Mouse (Mus musculus) layer of hippocampus, adult 9-10 months (tissue): Measurements from ENCODE around the gene Zfpm1.

ENCODE experiments used
- DNase-seq: peaks from one replicate; pipeline ENCODE4 v3.0.0; 2022; ENCODE audit warnings: low spot score

Zfpm1 gene

DNA sequence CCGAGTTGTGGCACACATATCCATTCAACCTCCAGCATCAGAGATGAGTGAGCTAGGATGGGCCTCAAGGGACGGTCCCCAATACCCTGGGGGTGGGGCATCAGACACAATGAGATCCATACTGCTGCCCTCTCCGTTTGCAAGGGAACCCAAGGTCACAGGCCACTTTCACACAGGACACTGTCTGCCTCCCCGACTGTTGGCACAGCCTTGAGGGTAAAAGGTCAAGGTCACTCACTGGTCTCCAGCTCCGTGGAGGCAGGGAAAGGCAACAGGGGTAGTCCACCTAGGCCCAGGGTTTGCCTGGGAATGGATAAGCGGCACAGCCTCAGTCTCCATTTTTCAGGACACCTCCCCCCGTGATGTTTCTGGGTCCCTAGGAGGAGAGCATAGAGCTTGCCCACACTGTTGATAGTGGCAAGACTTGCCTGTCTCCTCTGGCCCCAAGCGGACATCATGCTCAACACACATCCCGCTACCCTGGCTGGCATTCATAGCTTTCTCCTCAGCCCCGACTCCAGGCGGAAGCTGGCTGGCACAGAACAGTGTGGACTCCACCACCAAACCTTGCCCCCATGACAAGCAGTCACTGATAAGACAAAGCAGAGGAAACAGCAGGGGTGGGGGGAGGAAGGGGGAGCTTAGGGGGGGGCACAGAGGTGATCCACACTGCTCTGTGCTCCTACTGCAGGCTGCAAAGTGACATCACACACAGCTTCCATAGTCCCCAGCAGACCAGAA lies 7.1 kb upstream of the Zfpm1 start:
- no peak for DNase-seq

DNA sequence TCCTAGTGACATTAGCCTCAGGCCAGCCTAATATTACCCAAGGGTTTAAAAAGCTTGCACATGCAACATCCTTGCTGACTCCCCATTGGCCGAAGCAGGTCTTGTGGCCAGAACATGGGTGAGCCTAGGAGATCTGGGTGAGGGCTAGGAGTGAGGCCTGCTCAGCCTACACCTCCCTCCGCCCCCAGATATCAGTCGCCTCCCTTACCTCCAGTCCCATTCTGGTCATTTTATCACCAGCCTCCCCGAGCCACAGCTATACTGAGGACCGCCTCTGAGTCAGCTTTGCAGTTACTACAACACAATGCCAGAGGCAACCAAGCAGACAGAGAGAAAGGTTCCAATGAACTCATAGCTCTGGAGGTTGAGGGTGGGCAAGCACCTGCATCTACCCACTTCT lies 5.6 kb upstream of the Zfpm1 start:
- no peak for DNase-seq

DNA sequence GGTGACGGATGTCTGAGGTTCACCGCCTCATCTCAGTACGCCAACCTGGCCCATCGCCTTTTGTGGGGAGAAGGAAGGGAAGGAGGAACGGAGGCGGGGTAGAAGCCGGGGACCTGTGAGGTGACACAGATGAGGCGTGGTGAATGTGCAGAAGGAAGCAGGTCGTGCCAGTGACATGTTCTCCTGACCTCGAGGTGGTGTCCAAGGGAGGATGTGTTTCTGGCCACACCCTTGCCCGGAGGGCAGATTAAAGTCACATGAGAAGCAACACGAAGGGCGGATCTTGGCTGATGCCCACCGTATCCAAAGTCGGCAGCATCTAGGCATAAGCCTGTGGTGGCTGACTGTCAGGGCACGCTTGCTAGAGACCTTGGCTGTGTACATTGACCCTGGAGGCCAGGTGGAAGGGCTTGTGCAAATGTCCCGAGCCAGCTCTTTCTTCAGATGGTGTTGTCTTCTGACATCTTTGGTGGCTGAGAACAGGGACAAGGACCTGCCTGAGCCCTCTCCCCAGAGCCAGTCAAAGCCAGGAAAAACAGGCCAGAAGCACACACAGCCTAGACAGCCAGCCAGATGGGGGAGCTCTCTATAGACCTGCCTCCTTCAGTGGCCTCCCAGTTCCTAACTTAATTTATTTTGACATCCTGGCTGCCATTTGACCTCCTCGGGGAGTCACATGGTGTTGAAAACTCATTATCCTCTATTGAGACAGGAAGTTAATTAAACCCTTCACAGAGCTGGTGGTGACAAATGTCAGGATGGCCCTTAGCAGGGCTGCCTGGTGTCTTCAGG lies 4.5 kb upstream of the Zfpm1 start:
- no peak for DNase-seq

- DNase-seq = no peak
Observed at GRCm38 (mm10) chr8:122280156-122280555, 1.8 kb upstream of the Zfpm1 start.

GRCm38 (mm10) chr8:122280588-122281316 lies 1.2 kb upstream of the Zfpm1 start:
- DNase-seq = no peak

DNA sequence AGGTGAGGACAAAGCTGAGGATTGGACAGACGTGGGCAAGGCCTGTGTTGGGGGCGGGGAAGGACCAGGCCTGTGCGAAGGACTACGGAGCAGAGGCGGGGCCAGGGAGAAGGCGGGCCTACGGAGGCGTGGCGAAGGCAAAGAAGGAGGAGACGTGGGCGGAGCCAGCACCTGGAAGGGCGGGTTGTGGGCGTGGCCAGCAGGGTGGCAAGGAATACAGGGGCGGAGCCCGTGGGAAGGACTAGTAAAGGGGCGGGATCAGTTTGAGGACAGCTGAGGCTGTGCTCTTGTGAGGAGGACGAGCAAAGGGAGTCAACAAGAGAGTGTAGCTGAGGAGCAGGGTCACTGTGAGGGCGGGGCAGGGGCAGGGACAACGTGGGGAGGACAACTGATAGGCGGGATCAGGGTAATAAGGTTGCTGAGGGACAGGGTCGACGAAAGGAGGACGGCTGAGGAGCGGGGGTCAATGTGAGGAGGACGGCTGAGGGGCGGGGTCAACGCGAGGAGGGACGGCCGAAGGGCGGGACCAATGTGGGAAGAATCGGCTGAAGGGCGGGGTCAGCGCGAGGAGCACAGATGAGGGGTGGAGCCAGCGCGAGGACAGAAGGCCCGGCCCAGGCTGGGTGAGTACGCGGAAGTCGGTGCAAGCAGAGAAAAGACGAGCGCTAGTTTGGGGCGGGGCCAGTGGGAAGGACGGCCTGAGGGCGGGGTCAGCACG lies 465 bp upstream of the Zfpm1 start:
- DNase-seq = peak; percentile 97

DNA sequence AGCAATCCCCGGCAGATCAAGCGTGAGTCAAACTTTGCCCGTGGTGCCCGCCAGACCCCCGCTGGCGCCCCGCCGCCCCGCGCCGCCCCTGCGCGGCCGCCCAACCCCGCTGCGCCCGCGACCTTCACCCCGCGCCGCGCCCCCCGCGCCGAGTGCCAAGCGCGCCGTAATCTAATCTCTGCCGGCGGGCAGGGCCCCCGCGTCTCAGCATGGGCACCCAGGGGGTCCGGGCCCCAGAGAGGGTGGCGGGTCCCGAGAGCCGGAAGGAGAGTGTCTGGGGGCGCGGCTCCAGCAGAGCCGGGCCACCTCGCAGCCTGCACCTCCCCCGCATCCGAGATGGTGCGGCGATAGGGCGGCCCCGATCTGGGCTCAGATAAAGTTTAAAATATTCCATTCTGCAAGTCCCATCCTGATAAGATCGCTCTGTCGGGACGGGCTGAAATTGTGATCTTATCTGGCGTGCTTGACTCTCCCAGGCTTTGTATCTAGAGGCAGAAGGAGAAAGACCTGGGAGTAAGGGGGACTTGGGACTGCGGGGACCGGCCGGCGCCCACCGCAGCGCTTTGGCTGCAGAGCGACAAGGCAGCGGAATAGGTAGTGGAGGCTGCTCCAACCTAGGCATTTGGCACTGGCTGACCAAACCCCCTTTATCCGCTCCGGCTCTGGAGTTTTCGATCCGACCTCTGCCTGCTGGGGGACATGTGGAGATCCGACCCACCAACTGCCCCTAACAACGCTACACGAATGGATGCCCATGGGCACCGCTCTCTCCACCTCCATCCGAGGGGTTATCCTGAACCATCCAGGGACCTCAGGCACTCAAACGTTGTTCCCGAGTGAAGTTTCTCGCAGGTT lies 787 bp downstream of the Zfpm1 start:
- no peak for DNase-seq

- no peak for DNase-seq
Observed at GRCm38 (mm10) chr8:122283356-122284202, 1.6 kb downstream of the Zfpm1 start.

DNA sequence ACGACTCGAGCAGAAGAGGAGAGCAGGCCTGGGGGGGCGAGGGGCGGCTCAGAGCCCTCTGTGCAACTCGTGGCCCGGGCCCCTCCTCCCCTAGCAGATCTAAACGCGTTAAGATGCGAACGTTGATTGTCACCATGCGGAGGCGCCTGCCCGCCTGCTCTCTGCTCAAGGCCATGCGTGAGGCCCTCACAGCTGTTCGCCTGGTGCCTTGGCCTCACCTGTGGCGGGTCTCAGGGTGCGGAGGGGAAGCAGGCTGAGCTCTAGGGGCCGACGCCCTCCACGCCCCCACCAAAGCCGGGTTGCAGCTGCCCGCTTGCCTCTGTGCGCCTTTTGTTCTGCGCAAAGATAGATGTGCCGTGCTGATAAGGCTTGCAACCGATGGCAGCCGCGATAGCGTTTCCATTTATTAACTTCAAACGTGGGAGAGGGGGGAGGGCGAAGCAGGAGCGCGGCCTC lies 2.3 kb downstream of the Zfpm1 start:
- no peak for DNase-seq

GRCm38 (mm10) chr8:122284659-122285261 lies 2.8 kb downstream of the Zfpm1 start:
- DNase-seq = no peak

GRCm38 (mm10) chr8:122285727-122286126 lies 3.8 kb downstream of the Zfpm1 start:
- no peak for DNase-seq

DNA sequence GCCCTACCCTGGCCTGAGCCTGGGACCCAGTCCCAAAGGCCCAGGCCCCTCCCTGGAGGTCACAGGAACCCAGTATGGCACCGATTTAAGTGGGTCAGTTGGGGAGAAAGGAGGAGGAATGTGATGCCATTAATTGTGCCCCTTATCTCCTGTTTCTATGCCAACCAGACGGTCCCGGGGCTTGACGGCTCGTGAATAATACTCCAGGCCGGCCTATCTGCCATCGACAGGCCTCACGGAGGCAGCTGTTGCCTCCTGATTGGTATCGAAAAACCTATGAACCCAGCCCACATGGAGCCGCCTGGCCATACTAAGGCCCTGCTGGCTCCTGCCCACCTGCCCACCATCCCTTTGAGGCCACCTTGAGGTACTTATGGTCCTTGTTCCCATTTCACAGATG lies 5.0 kb downstream of the Zfpm1 start:
- DNase-seq = no peak

DNA sequence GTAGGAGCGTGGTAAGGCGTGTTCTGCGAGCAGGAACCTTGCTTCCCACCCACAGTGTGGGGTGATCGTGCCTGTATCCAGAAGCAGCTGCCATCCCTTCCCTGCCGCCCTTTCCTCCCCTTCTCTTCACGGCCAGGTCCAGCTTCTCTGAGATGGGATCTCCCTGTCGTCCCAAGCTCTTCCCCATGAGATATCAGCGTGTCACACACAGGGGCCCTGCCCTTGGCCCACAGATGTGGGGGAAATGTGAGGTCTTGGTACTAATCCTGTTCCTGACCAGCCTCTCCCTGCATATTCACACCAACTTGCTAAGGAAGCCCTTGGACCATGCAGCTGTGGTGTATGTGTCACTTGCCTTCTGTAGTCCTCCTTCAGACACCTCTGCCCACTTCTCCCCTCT lies 5.8 kb downstream of the Zfpm1 start:
- no peak for DNase-seq

- no peak for DNase-seq
Observed at GRCm38 (mm10) chr8:122288344-122288743, 6.4 kb downstream of the Zfpm1 start.

DNA sequence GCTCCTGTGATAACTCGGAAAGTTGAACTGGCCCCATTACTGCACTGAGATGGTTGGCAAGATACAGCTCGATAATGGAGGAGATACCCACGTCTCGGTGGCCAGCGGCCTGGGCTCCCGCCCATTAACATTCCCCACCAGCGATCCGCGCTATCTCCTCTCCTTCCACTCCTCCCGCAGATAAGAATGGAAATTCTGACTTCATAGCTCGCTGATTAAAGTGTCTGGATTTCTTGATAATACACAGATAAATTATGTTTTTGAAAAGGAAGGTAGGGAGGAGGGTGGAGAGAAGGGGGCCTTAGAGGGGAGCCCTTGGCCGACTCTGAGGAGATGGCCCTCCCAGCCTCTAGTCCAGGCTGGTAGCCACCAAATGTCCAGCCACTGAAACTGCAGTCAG lies 9.1 kb downstream of the Zfpm1 start:
- no peak for DNase-seq

- no peak for DNase-seq
Observed at GRCm38 (mm10) chr8:122291549-122291948, 9.6 kb downstream of the Zfpm1 start.

DNA sequence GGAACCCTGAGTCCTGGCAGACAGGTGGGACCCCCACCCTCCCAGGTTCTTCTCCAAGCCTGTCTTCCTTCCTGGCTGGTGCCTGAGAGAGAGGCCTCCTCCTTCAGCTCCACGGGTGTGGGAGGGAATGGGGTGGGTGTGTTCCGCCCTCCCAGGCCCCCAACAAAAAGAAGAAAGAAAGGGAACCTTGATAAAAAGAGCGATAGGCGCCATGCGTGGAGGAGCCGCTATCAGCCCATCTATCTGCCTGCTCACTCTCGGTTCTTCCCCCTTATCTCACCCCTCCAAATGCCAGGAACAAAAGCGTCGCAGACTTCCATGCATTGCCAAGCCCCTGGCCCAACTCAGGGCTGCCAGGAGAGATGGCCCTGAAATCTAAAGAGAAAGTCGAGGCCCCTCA lies 11.5 kb downstream of the Zfpm1 start:
- DNase-seq = no peak

GRCm38 (mm10) chr8:122294273-122294683 lies 12.3 kb downstream of the Zfpm1 start:
- DNase-seq = no peak

- no peak for DNase-seq
Observed at GRCm38 (mm10) chr8:122295389-122295788, 13.4 kb downstream of the Zfpm1 start.
